Mouse (Mus musculus) colon, adult 2 months (tissue): ENCODE data around the gene Ulk3. TPM values are rescaled to one million over a fixed set of nuclear protein-coding genes. Genes with fewer than 3 reads are reported as not detected.

Source experiments
- polyA plus RNA-seq: library from polyadenylated mRNA; depleted of rRNA; stranded (reverse); fragments of >200 nt; gene quantifications from 2 replicates; pipeline ENCODE4 v1.2.3, GENCODE M21; 2012; rRNA removed

Gene Ulk3
- polyA plus RNA-seq, result 20.8 and 23.1 TPM in 2 replicates

GRCm38 (mm10) chr9:57589224-57590126 is at the start of gene Ulk3:
Gene Ulk3, plus strand, starts transcription at chr9:57589452.

GRCm38 (mm10) chr9:57552139-57552887 is 36.9 kb upstream of the Ulk3 start, which contains the start of gene Mpi:
Gene Mpi, minus strand, starts transcription at chr9:57552763.

DNA sequence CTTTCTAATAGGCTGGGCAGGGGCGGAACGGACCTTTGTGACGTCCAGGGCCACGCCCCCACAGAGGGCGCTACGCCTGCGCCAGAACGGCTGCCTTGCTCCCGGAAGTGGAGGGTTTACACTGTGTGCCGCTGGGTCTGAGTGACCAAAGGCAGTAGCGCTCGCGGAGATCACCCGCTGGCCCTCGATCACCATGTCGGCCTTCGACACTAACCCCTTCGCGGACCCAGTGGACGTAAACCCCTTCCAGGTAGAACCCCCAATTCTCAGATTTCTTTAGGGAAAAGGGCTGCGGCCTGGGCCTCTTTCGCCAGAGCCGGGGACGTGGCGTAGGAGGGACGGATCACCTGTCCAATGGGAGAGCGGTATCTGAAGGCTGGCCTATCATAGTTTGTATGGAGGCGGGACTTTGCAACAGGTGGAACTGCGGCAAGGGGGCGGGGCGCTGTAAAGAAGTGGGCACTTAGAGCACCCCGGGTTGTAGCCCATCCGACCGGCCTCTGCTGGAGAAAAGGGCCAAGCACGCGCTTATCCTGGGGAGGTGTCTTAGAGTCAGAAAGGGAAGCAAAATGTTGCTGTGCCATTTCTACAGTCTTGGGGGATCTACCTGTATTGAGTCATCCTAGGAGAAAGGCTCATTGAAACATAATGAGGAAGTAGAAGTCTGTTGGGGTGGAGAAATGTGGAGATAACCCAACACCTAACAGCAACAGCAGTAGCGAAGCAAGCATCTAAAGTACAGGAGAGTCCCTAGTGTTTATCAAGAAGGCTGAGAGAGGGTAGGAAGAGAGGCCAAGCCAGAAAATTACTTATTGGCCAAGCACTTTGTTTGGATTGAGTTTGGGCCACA is 28.2 kb upstream of the Ulk3 start, which contains the start of gene Scamp2:
TSS of gene Scamp2 (plus strand) at position 83 of the 850 bp plus-strand sequence.

GRCm38 (mm10) chr9:57606139-57606851 is 17.0 kb downstream of the Ulk3 start, which contains the start of gene Cplx3:
Gene Cplx3, minus strand, starts transcription at chr9:57606281.

GRCm38 (mm10) chr9:57620674-57621073 is 31.4 kb downstream of the Ulk3 start, which contains the start of gene Lman1l:
Gene Lman1l, minus strand, starts transcription at chr9:57620774.

Other genes starting within 250 kb of the Ulk3 start
- gene Ppcdc, start 149.3 kb upstream of the Ulk3 start, polyA plus RNA-seq, result 18.1 and 36.2 TPM in 2 replicates
- gene Scamp5, start 121.4 kb upstream of the Ulk3 start, polyA plus RNA-seq, result 56.8 and 82.8 TPM in 2 replicates
- 1.7 and 2.3 TPM in 2 replicates for gene Rpp25, start 85.4 kb upstream of the Ulk3 start, polyA plus RNA-seq
- gene Cox5a, start 68.2 kb upstream of the Ulk3 start, polyA plus RNA-seq, result 861 and 1,299 TPM in 2 replicates
- gene Fam219b, start 51.9 kb upstream of the Ulk3 start, polyA plus RNA-seq, result 12.9 and 15.3 TPM in 2 replicates
- gene Mpi, start 36.7 kb upstream of the Ulk3 start, polyA plus RNA-seq, result 82.5 and 86.0 TPM in 2 replicates
- gene Scamp2, start 28.5 kb upstream of the Ulk3 start, polyA plus RNA-seq, result 203 and 252 TPM in 2 replicates
- not detected in 2 replicates for gene Cplx3, start 16.8 kb downstream of the Ulk3 start, polyA plus RNA-seq
- 0.16 TPM in 1 of 2 replicates, not detected in the other for gene Lman1l, start 31.3 kb downstream of the Ulk3 start, polyA plus RNA-seq
- 66.2 and 75.8 TPM in 2 replicates for gene Csk, start 64.2 kb downstream of the Ulk3 start, polyA plus RNA-seq
- 0.16 TPM in 1 of 2 replicates, not detected in the other for gene Cyp1a2, start 94.3 kb downstream of the Ulk3 start, polyA plus RNA-seq
- 0.03 and 0.10 TPM in 2 replicates for gene Cyp1a1, start 98.5 kb downstream of the Ulk3 start, polyA plus RNA-seq
- gene Edc3, start 119.1 kb downstream of the Ulk3 start, polyA plus RNA-seq, result 8.5 and 9.9 TPM in 2 replicates
- 80.4 and 90.5 TPM in 2 replicates for gene Clk3, start 176.4 kb downstream of the Ulk3 start, polyA plus RNA-seq
- 8.5 and 10.7 TPM in 2 replicates for gene Arid3b, start 247.3 kb downstream of the Ulk3 start, polyA plus RNA-seq